ENCODE assay signal across 22 mouse cellular contexts in the genomic region with DNA sequence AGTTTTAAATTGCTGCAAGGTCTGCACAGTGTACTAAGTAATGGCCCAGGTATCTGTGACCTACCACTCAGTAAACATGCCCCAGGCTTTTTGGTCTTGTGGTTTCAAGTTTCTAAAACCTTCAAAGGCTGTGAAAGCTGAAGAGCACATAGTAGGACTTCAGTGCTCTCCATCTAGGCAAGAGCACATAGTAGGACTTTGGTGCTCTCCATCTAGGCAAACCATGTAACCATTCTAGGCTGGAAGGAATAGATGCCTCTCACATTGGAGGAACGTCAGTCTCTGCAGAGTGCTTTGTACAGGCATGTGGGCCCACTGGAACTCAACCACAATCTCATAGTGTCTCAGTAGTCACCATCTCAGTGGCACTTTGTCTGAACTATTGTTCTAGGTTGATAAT. TPM values are rescaled to one million over a fixed set of nuclear protein-coding genes. Genes with fewer than 3 reads are reported as not detected.
A peak's percentile ranks its signal among the peaks of the same experiment; 100 is the strongest.
DNase-seq lines count a peak whose midpoint lies in the region; ATAC-seq and TF ChIP-seq lines count a peak whose summit lies in the region.
"Had no signal": no experiment of that assay in that cellular context is flagged by ENCODE, and none has a peak within 500 bp of the region (broad histone marks: within the 10 kb centered on the region; RNA-seq: fewer than 3 reads in every experiment).

No protein-coding gene starts in this region.

- TF ChIP-seq EP300 in liver, postnatal 0 days (IDR thresholded peaks at IDR 0.05; ENCODE audit: low read depth): no peak
- no peak for TF ChIP-seq EP300 in stomach, postnatal 0 days (optimal IDR thresholded peaks at IDR 0.05)

- no peak overlapping the region for H3K4me3 ChIP-seq in liver, postnatal 0 days (ENCODE audit: low read depth, low read length)
- no peak overlapping the region for H3K4me3 ChIP-seq in bone marrow macrophage, adult 2 months (ENCODE audit: insufficient read depth, low read length)
- no peak overlapping the region for H3K4me3 ChIP-seq in intestine, postnatal 0 days (ENCODE audit: low read depth, low read length)
- H3K4me3 ChIP-seq in stomach, postnatal 0 days (ENCODE audit: low read depth, low read length): no peak overlapping the region
- no peak overlapping the region for H3K4me3 ChIP-seq in forebrain, embryonic 16.5 days (replicated peaks; ENCODE audit: low read length)
- H3K4me3 ChIP-seq: embryonic facial prominence, embryonic 10.5 days; erythroblast, embryonic 14.5 days; forebrain, embryonic 10.5 days; heart, embryonic 10.5 days had no signal

- no peaks in the 10 kb centered on the region for H3K27me3 ChIP-seq in liver, postnatal 0 days (ENCODE audit: insufficient read depth, low read length)
- no peaks in the 10 kb centered on the region for H3K27me3 ChIP-seq in intestine, postnatal 0 days (replicated peaks; ENCODE audit: control insufficient read depth, insufficient read depth, low read length)
- no peaks in the 10 kb centered on the region for H3K27me3 ChIP-seq in stomach, postnatal 0 days (ENCODE audit: control insufficient read depth, insufficient read depth, low read length)
- no peaks in the 10 kb centered on the region for H3K27me3 ChIP-seq in forebrain, embryonic 16.5 days (replicated peaks; ENCODE audit: control insufficient read depth, insufficient read depth, low read length)

- TF ChIP-seq POLR2A in bone marrow macrophage, adult 2 months (IDR thresholded peaks at IDR 0.05; ENCODE audit: borderline replicate concordance, low read depth, low read length): no peak

- DNase-seq in liver, postnatal 0 days: no peak
- no peak for DNase-seq in liver
- DNase-seq in stomach, postnatal 0 days (ENCODE audit: low spot score): no peak
- no peak for DNase-seq in heart, postnatal 14 days
- DNase-seq in adrenal gland, postnatal 14 days: no peak
- DNase-seq: adrenal gland, adult 8-10 months; cerebellum, adult 11-12 months; cerebellum, adult 9-10 months; cerebellum, postnatal 36 days; gastrocnemius, postnatal 10 days; heart, postnatal 10 days; kidney, adult 18-20 months had no signal

- H3K9ac ChIP-seq in liver, postnatal 0 days (replicated peaks): no peak overlapping the region
- H3K9ac ChIP-seq in intestine, postnatal 0 days (ENCODE audit: low read depth, low read length): no peak overlapping the region
- no peak overlapping the region for H3K9ac ChIP-seq in stomach, postnatal 0 days (ENCODE audit: low read length)
- no peak overlapping the region for H3K9ac ChIP-seq in forebrain, embryonic 16.5 days (replicated peaks; ENCODE audit: low read depth, low read length)
- H3K9ac ChIP-seq: hindbrain, embryonic 14.5 days had no signal

- no peak for ATAC-seq in liver, postnatal 0 days
- ATAC-seq in intestine, postnatal 0 days: no peak
- no peak for ATAC-seq in stomach, postnatal 0 days (ENCODE audit: low FRiP score, low TSS enrichment)
- no peak for ATAC-seq in forebrain, embryonic 16.5 days
- ATAC-seq: forebrain, embryonic 14.5 days had no signal

- peaks cover 21% of the 10 kb centered on the region for H3K36me3 ChIP-seq in liver, postnatal 0 days (replicated peaks; ENCODE audit: insufficient read depth, low read length)
- peaks cover 27% of the 10 kb centered on the region for H3K36me3 ChIP-seq in intestine, postnatal 0 days (ENCODE audit: control insufficient read depth, insufficient read depth)
- H3K36me3 ChIP-seq in stomach, postnatal 0 days (ENCODE audit: control insufficient read depth, insufficient read depth, low read length): peaks cover 2% of the 10 kb centered on the region; the same call in 1 of the 2 replicates
- peaks cover 17% of the 10 kb centered on the region for H3K36me3 ChIP-seq in forebrain, embryonic 16.5 days (ENCODE audit: control insufficient read depth, insufficient read depth)

- intact Hi-C loops in heart, postnatal 14 days (cut with DNase I): no loop called here

- H3K27ac ChIP-seq in liver, postnatal 0 days (ENCODE audit: low read depth): peak overlapping the region; percentile 73; the same call in 1 of the 2 replicates
- H3K27ac ChIP-seq in bone marrow macrophage, adult 2 months (ENCODE audit: insufficient read depth, low read depth, low read length): 0 out of 2 replicates have a peak overlapping the region, but pooled peaks have one; percentile 31
- H3K27ac ChIP-seq in intestine, postnatal 0 days (ENCODE audit: low read depth, low read length): peak overlapping the region; percentile 88
- 0 out of 2 replicates have a peak overlapping the region, but pooled peaks have one; percentile 31 for H3K27ac ChIP-seq in stomach, postnatal 0 days (replicated peaks)
- H3K27ac ChIP-seq in forebrain, embryonic 16.5 days (ENCODE audit: low read length): no peak overlapping the region
- H3K27ac ChIP-seq: embryonic facial prominence, embryonic 10.5 days; forebrain, embryonic 10.5 days; heart, embryonic 10.5 days; hindbrain, embryonic 14.5 days had no signal

- no peak for TF ChIP-seq CTCF in liver, postnatal 0 days (IDR thresholded peaks at IDR 0.05; ENCODE audit: low read depth)
- TF ChIP-seq CTCF in bone marrow macrophage, adult 2 months (IDR thresholded peaks at IDR 0.05; ENCODE audit: low read depth, low read length): no peak
- TF ChIP-seq CTCF in intestine, postnatal 0 days (IDR thresholded peaks at IDR 0.05; ENCODE audit: low read depth): no peak
- TF ChIP-seq CTCF in stomach, postnatal 0 days (IDR thresholded peaks at IDR 0.05; ENCODE audit: low read depth): no peak

- peaks cover 5% of the 10 kb centered on the region for H3K4me1 ChIP-seq in liver, postnatal 0 days (ENCODE audit: insufficient read depth)
- H3K4me1 ChIP-seq in bone marrow macrophage, adult 2 months (ENCODE audit: control insufficient read depth, insufficient read depth, low read length): peaks cover 12% of the 10 kb centered on the region
- no peaks in the 10 kb centered on the region for H3K4me1 ChIP-seq in intestine, postnatal 0 days (replicated peaks; ENCODE audit: control insufficient read depth, insufficient read depth, low read length)
- H3K4me1 ChIP-seq in stomach, postnatal 0 days (replicated peaks; ENCODE audit: control insufficient read depth, insufficient read depth): no peaks in the 10 kb centered on the region
- no peaks in the 10 kb centered on the region for H3K4me1 ChIP-seq in forebrain, embryonic 16.5 days (replicated peaks; ENCODE audit: control insufficient read depth, insufficient read depth, low read length)
- H3K4me1 ChIP-seq: embryonic facial prominence, embryonic 10.5 days; forebrain, embryonic 10.5 days; heart, embryonic 10.5 days had no signal

- H3K4me2 ChIP-seq in liver, postnatal 0 days (ENCODE audit: low read depth, low read length): no peak overlapping the region
- H3K4me2 ChIP-seq in intestine, postnatal 0 days (replicated peaks; ENCODE audit: low read depth): 0 out of 2 replicates have a peak overlapping the region, but pooled peaks have one; percentile 22
- no peak overlapping the region for H3K4me2 ChIP-seq in stomach, postnatal 0 days (replicated peaks; ENCODE audit: low read depth)
- H3K4me2 ChIP-seq in forebrain, embryonic 16.5 days (ENCODE audit: low read length): no peak overlapping the region
- H3K4me2 ChIP-seq: hindbrain, embryonic 14.5 days had no signal

- no peaks in the 10 kb centered on the region for H3K9me3 ChIP-seq in liver, postnatal 0 days (ENCODE audit: low read length)
- H3K9me3 ChIP-seq in intestine, postnatal 0 days (ENCODE audit: control insufficient read depth): no peaks in the 10 kb centered on the region
- no peaks in the 10 kb centered on the region for H3K9me3 ChIP-seq in stomach, postnatal 0 days (ENCODE audit: control insufficient read depth, low read length)
- H3K9me3 ChIP-seq in forebrain, embryonic 16.5 days (ENCODE audit: control insufficient read depth, low read length): no peaks in the 10 kb centered on the region
- H3K9me3 ChIP-seq: embryonic facial prominence, embryonic 10.5 days; forebrain, embryonic 10.5 days; heart, embryonic 10.5 days had no signal

- 86% methylated on average over 1 of the region's 1 CpGs for WGBS in liver, postnatal 0 days (ENCODE audit: insufficient replicate concordance)
- 77% methylated on average over 1 of the region's 1 CpGs for WGBS in intestine, postnatal 0 days
- WGBS in stomach, postnatal 0 days: 84% methylated on average over 1 of the region's 1 CpGs
- 91% methylated on average over 1 of the region's 1 CpGs for WGBS in forebrain, embryonic 16.5 days

RNA-seq across cellular contexts. Expression of gene Sdcbp2, which starts 8.4 kb away (rescaled TPM):
- 0.20 TPM in 2 replicates for polyA plus RNA-seq in liver, postnatal 0 days (2015; fragmentation: Nextera tagmentation; extraction: Ambion mirVana)
- polyA plus RNA-seq in bone marrow macrophage, adult 2 months (2012; ENCODE audit: insufficient read depth, insufficient read length, missing spikeins): not detected in 2 replicates
- polyA plus RNA-seq in intestine, postnatal 0 days (2015; fragmentation: Nextera tagmentation; extraction: Ambion mirVana): 55.2 and 66.7 TPM in 2 replicates
- 156 and 169 TPM in 2 replicates for polyA plus RNA-seq in stomach, postnatal 0 days (2015; fragmentation: Nextera tagmentation; extraction: Ambion mirVana)
- total RNA-seq in heart, postnatal 14 days (2021): 1 to 10 TPM; 1.6 to 2.4 TPM
- total RNA-seq in adrenal gland, postnatal 14 days (2021): 2.1 and 3.0 TPM in 2 replicates
- 0.89 and 1.0 TPM in 2 replicates for polyA plus RNA-seq in forebrain, embryonic 16.5 days (2015; fragmentation: Nextera tagmentation; extraction: Ambion mirVana)
- total RNA-seq: hematopoietic stem cell, adult 5-6 weeks had no signal
- polyA plus RNA-seq: erythroblast, embryonic 14.5 days had no signal

RNA-seq across cellular contexts. Expression of gene Fkbp1a, which starts 21.7 kb away (rescaled TPM):
- polyA plus RNA-seq in liver, postnatal 0 days (2015; fragmentation: Nextera tagmentation; extraction: Ambion mirVana): 121 and 128 TPM in 2 replicates
- 184 and 197 TPM in 2 replicates for polyA plus RNA-seq in bone marrow macrophage, adult 2 months (2012; ENCODE audit: insufficient read depth, insufficient read length, missing spikeins)
- polyA plus RNA-seq in intestine, postnatal 0 days (2015; fragmentation: Nextera tagmentation; extraction: Ambion mirVana): 370 and 377 TPM in 2 replicates
- 325 and 360 TPM in 2 replicates for polyA plus RNA-seq in stomach, postnatal 0 days (2015; fragmentation: Nextera tagmentation; extraction: Ambion mirVana)
- total RNA-seq in heart, postnatal 14 days (2021): 100 to 1,000 TPM; 279 to 287 TPM
- total RNA-seq in adrenal gland, postnatal 14 days (2021): 262 and 266 TPM in 2 replicates
- 610 and 624 TPM in 2 replicates for polyA plus RNA-seq in forebrain, embryonic 16.5 days (2015; fragmentation: Nextera tagmentation; extraction: Ambion mirVana)

Comparison
In these comparisons a context has a peak if more than half of its experiments do, and no peak if none do; other contexts are left out.
1. RNA of gene Sdcbp2, which starts 8.4 kb away (polyA plus RNA-seq): 156 to 169 TPM in stomach, postnatal 0 days and 55.2 to 66.7 TPM in intestine, postnatal 0 days; 0.89 to 1.0 TPM in forebrain, embryonic 16.5 days, 0.20 TPM in liver, postnatal 0 days and not detected in bone marrow macrophage, adult 2 months; every median in the first group is over 10 times any median in the second.